Mouse (Mus musculus) thymus, postnatal 4 days (tissue): Measurements from ENCODE around the gene Mrtfb.

Experiments used
- DNase-seq: peaks from one replicate; pipeline ENCODE4 v3.0.0; 2021

Mrtfb gene

GRCm38 (mm10) chr16:13354431-13354830, 98.2 kb downstream of the Mrtfb start:
- no peak for DNase-seq

- no peak for DNase-seq
Observed at GRCm38 (mm10) chr16:13357806-13358679, 101.8 kb downstream of the Mrtfb start.

- no peak for DNase-seq
Observed at GRCm38 (mm10) chr16:13358741-13359140, 102.5 kb downstream of the Mrtfb start.

- no peak for DNase-seq
Observed at GRCm38 (mm10) chr16:13359405-13359858, 103.2 kb downstream of the Mrtfb start.

- no peak for DNase-seq
Observed at GRCm38 (mm10) chr16:13360208-13360607, 103.9 kb downstream of the Mrtfb start.

GRCm38 (mm10) chr16:13360835-13361234, 104.6 kb downstream of the Mrtfb start:
- no peak for DNase-seq

GRCm38 (mm10) chr16:13363141-13363540, 106.9 kb downstream of the Mrtfb start:
- no peak for DNase-seq

GRCm38 (mm10) chr16:13364145-13364544, 107.9 kb downstream of the Mrtfb start:
- no peak for DNase-seq

- no peak for DNase-seq
Observed at GRCm38 (mm10) chr16:13366256-13366655, 110.0 kb downstream of the Mrtfb start.

GRCm38 (mm10) chr16:13366802-13367465, 110.7 kb downstream of the Mrtfb start:
- DNase-seq = no peak

GRCm38 (mm10) chr16:13367466-13367856, 111.2 kb downstream of the Mrtfb start:
- DNase-seq = no peak

- DNase-seq = no peak
Observed at GRCm38 (mm10) chr16:13368645-13369044, 112.4 kb downstream of the Mrtfb start.

- no peak for DNase-seq
Observed at GRCm38 (mm10) chr16:13371740-13372287, 115.5 kb downstream of the Mrtfb start.

- DNase-seq = no peak
Observed at GRCm38 (mm10) chr16:13372899-13373533, 116.7 kb downstream of the Mrtfb start.

- no peak for DNase-seq
Observed at GRCm38 (mm10) chr16:13376947-13377486, 120.7 kb downstream of the Mrtfb start.

GRCm38 (mm10) chr16:13378157-13378556, 121.9 kb downstream of the Mrtfb start:
- DNase-seq = no peak

GRCm38 (mm10) chr16:13379865-13380264, 123.6 kb downstream of the Mrtfb start:
- no peak for DNase-seq

- DNase-seq = no peak
Observed at GRCm38 (mm10) chr16:13381771-13382170, 125.5 kb downstream of the Mrtfb start.

GRCm38 (mm10) chr16:13387306-13387705, 131.0 kb downstream of the Mrtfb start:
- DNase-seq = no peak

GRCm38 (mm10) chr16:13400375-13400774, 144.1 kb downstream of the Mrtfb start:
- no peak for DNase-seq

- no peak for DNase-seq
Observed at GRCm38 (mm10) chr16:13401591-13401990, 145.3 kb downstream of the Mrtfb start.

- no peak for DNase-seq
Observed at GRCm38 (mm10) chr16:13404656-13405055, 148.4 kb downstream of the Mrtfb start.

GRCm38 (mm10) chr16:13405403-13405802, 149.1 kb downstream of the Mrtfb start:
- DNase-seq = no peak
